Mouse (Mus musculus): Measurements from ENCODE around the gene Rnf157.
A peak's percentile ranks its signal among the peaks of the same experiment; 100 is the strongest.
"Not testable (repeated sequence)": the region's sequence is repeated elsewhere in the genome, so short reads cannot be mapped to it uniquely, and the experiment has no call there.

The Rnf157 gene

GRCm38 (mm10) chr11:116384171-116384570, 28.7 kb downstream of the Rnf157 start:
- DNase-seq (ENCODE audit: extremely low spot score) = no peak

- DNase-seq (ENCODE audit: extremely low spot score) = not testable (repeated sequence)
These were observed 29.8 kb downstream of the Rnf157 start for GRCm38 (mm10) chr11:116383070-116383469.

- DNase-seq (ENCODE audit: extremely low spot score) = no peak
These were observed 32.1 kb downstream of the Rnf157 start for GRCm38 (mm10) chr11:116380767-116381166.

GRCm38 (mm10) chr11:116379530-116379929, 33.3 kb downstream of the Rnf157 start:
- DNase-seq (ENCODE audit: extremely low spot score) = no peak

GRCm38 (mm10) chr11:116376945-116377661, 35.7 kb downstream of the Rnf157 start:
- no peak for DNase-seq (ENCODE audit: extremely low spot score)

- DNase-seq (ENCODE audit: extremely low spot score) = no peak
These were observed 40.9 kb downstream of the Rnf157 start for GRCm38 (mm10) chr11:116371894-116372450.

- no peak for DNase-seq (ENCODE audit: extremely low spot score)
These were observed 43.2 kb downstream of the Rnf157 start for GRCm38 (mm10) chr11:116369633-116370032.

- no peak for DNase-seq (ENCODE audit: extremely low spot score)
These were observed 43.8 kb downstream of the Rnf157 start for GRCm38 (mm10) chr11:116369051-116369450.

- DNase-seq (ENCODE audit: extremely low spot score) = peak; percentile 79
These were observed 44.7 kb downstream of the Rnf157 start for GRCm38 (mm10) chr11:116368116-116368515.

- DNase-seq (ENCODE audit: extremely low spot score) = no peak
These were observed 46.2 kb downstream of the Rnf157 start for GRCm38 (mm10) chr11:116366647-116367046.

- DNase-seq (ENCODE audit: extremely low spot score) = no peak
These were observed 46.7 kb downstream of the Rnf157 start for GRCm38 (mm10) chr11:116366124-116366523.

GRCm38 (mm10) chr11:116365432-116365831, 47.4 kb downstream of the Rnf157 start:
- no peak for DNase-seq (ENCODE audit: extremely low spot score)

GRCm38 (mm10) chr11:116362015-116362414, 50.8 kb downstream of the Rnf157 start:
- DNase-seq (ENCODE audit: extremely low spot score) = no peak

GRCm38 (mm10) chr11:116360915-116361314, 51.9 kb downstream of the Rnf157 start:
- DNase-seq (ENCODE audit: extremely low spot score) = not testable (repeated sequence)

GRCm38 (mm10) chr11:116359652-116360051, 53.2 kb downstream of the Rnf157 start:
- DNase-seq (ENCODE audit: extremely low spot score) = no peak

- no peak for DNase-seq (ENCODE audit: extremely low spot score)
These were observed 53.8 kb downstream of the Rnf157 start for GRCm38 (mm10) chr11:116358926-116359637.

- DNase-seq (ENCODE audit: extremely low spot score) = no peak
These were observed 58.3 kb downstream of the Rnf157 start for GRCm38 (mm10) chr11:116354521-116354920.

GRCm38 (mm10) chr11:116353535-116353934, 59.3 kb downstream of the Rnf157 start:
- no peak for DNase-seq (ENCODE audit: extremely low spot score)

GRCm38 (mm10) chr11:116351294-116351693, 61.5 kb downstream of the Rnf157 start:
- DNase-seq (ENCODE audit: extremely low spot score) = no peak

GRCm38 (mm10) chr11:116347955-116348354, 64.9 kb downstream of the Rnf157 start:
- no peak for DNase-seq (ENCODE audit: extremely low spot score)

- DNase-seq (ENCODE audit: extremely low spot score) = no peak
These were observed 65.8 kb downstream of the Rnf157 start for GRCm38 (mm10) chr11:116347012-116347411.

- DNase-seq (ENCODE audit: extremely low spot score) = no peak
These were observed 70.6 kb downstream of the Rnf157 start for GRCm38 (mm10) chr11:116342069-116342791.

Measured in embryo, embryonic 9.5 days (tissue).